Mouse (Mus musculus): ENCODE measurements around the gene Rab8a. TPM values are rescaled to one million over a fixed set of nuclear protein-coding genes. Genes with fewer than 3 reads are reported as not detected.

Rab8a gene
- polyA plus RNA-seq, 1 experiment from 2014 or later = 84.0 TPM

GRCm38 (mm10) chr8:72210222-72210621, 49.2 kb downstream of the Rab8a start:
- Histone ChIP-seq H3K27ac (replicated peaks) (no peak overlapping the region), H3K4me2 (replicated peaks; ENCODE audit: low read depth) (no peak overlapping the region), H3K36me3 (ENCODE audit: control insufficient read depth, insufficient read depth, low read length) (no peaks in the 10 kb centered on the region), H3K4me1 (replicated peaks; ENCODE audit: control insufficient read depth, insufficient read depth) (no peaks in the 10 kb centered on the region), H3K27me3 (ENCODE audit: control insufficient read depth, insufficient read depth, low read length) (no peaks in the 10 kb centered on the region), H3K9ac (ENCODE audit: low read length) (no peak overlapping the region), H3K9me3 (ENCODE audit: control insufficient read depth, low read length) (no peaks in the 10 kb centered on the region), H3K4me3 (ENCODE audit: low read depth, low read length) (no peak overlapping the region)
- 67% methylated on average over 4 of the region's 4 CpGs for WGBS
- peak; percentile 58 for ATAC-seq (ENCODE audit: low FRiP score, low TSS enrichment)
- peak; percentile 71 for DNase-seq (ENCODE audit: low spot score)
- TF ChIP-seq CTCF (IDR thresholded peaks at IDR 0.05; ENCODE audit: low read depth) (no peak), EP300 (optimal IDR thresholded peaks at IDR 0.05) (no peak)

- ATAC-seq (ENCODE audit: low FRiP score, low TSS enrichment) (no peak), DNase-seq (ENCODE audit: low spot score) (no peak)
- no peak overlapping the region for H3K4me3 ChIP-seq (ENCODE audit: low read depth, low read length)
- no peaks in the 10 kb centered on the region for H3K9me3 ChIP-seq (ENCODE audit: control insufficient read depth, low read length)
- H3K4me2 ChIP-seq (replicated peaks; ENCODE audit: low read depth) = no peak overlapping the region
- 0 out of 2 replicates have a peak, but pooled peaks have one; percentile 20 for TF ChIP-seq CTCF (IDR thresholded peaks at IDR 0.05; ENCODE audit: low read depth)
- TF ChIP-seq EP300 (optimal IDR thresholded peaks at IDR 0.05) = no peak
- H3K36me3 ChIP-seq (ENCODE audit: control insufficient read depth, insufficient read depth, low read length) = no peaks in the 10 kb centered on the region
- no peak overlapping the region for H3K9ac ChIP-seq (ENCODE audit: low read length)
- 58% methylated on average over 2 of the region's 2 CpGs for WGBS
- no peaks in the 10 kb centered on the region for H3K4me1 ChIP-seq (replicated peaks; ENCODE audit: control insufficient read depth, insufficient read depth)
- H3K27ac ChIP-seq (replicated peaks) = no peak overlapping the region
- H3K27me3 ChIP-seq (ENCODE audit: control insufficient read depth, insufficient read depth, low read length) = no peaks in the 10 kb centered on the region
Measured at GRCm38 (mm10) chr8:72210710-72211109, 49.7 kb downstream of the Rab8a start.

- 73% methylated on average over 1 of the region's 1 CpGs for WGBS
Measured at GRCm38 (mm10) chr8:72211846-72212245, 50.8 kb downstream of the Rab8a start.

GRCm38 (mm10) chr8:72212751-72213150, 51.8 kb downstream of the Rab8a start, which contains the start of gene Cib3:
TSS of gene Cib3 (minus strand) at chr8:72212837.
- H3K4me3 ChIP-seq (ENCODE audit: low read depth, low read length) = no peak within 1 kb of the TSS
- ATAC-seq (ENCODE audit: low FRiP score, low TSS enrichment) = no peak
- TF ChIP-seq EP300 (optimal IDR thresholded peaks at IDR 0.05) (no peak), CTCF (IDR thresholded peaks at IDR 0.05; ENCODE audit: low read depth) (no peak)
- H3K9me3 ChIP-seq (ENCODE audit: control insufficient read depth, low read length) = no peaks in the 10 kb centered on the region
- H3K27ac ChIP-seq (replicated peaks) = no peak within 1 kb of the TSS
- H3K36me3 ChIP-seq (ENCODE audit: control insufficient read depth, insufficient read depth, low read length) = no peaks in the 10 kb centered on the region
- H3K4me2 ChIP-seq (replicated peaks; ENCODE audit: low read depth) = no peak within 1 kb of the TSS
- no peaks in the 10 kb centered on the region for H3K27me3 ChIP-seq (ENCODE audit: control insufficient read depth, insufficient read depth, low read length)
- no peak for DNase-seq (ENCODE audit: low spot score)
- H3K4me1 ChIP-seq (replicated peaks; ENCODE audit: control insufficient read depth, insufficient read depth) = no peaks in the 10 kb centered on the region
- WGBS = 39% methylated on average over 4 of the region's 4 CpGs
- H3K9ac ChIP-seq (ENCODE audit: low read length) = no peak within 1 kb of the TSS

More at GRCm38 (mm10) chr8:72211846-72212245, 50.8 kb downstream of the Rab8a start:
- no peak overlapping the region for H3K4me2 ChIP-seq (replicated peaks; ENCODE audit: low read depth)
- no peak overlapping the region for H3K27ac ChIP-seq (replicated peaks)
- DNase-seq (ENCODE audit: low spot score) = no peak
- no peaks in the 10 kb centered on the region for H3K9me3 ChIP-seq (ENCODE audit: control insufficient read depth, low read length)
- no peak for ATAC-seq (ENCODE audit: low FRiP score, low TSS enrichment)
- no peak overlapping the region for H3K4me3 ChIP-seq (ENCODE audit: low read depth, low read length)
- H3K4me1 ChIP-seq (replicated peaks; ENCODE audit: control insufficient read depth, insufficient read depth) = no peaks in the 10 kb centered on the region
- no peak for TF ChIP-seq CTCF (IDR thresholded peaks at IDR 0.05; ENCODE audit: low read depth)
- TF ChIP-seq EP300 (optimal IDR thresholded peaks at IDR 0.05) = no peak
- no peaks in the 10 kb centered on the region for H3K27me3 ChIP-seq (ENCODE audit: control insufficient read depth, insufficient read depth, low read length)
- no peak overlapping the region for H3K9ac ChIP-seq (ENCODE audit: low read length)
- H3K36me3 ChIP-seq (ENCODE audit: control insufficient read depth, insufficient read depth, low read length) = no peaks in the 10 kb centered on the region

- H3K9ac ChIP-seq (ENCODE audit: low read length) = no peak within 1 kb of the TSS
- TF ChIP-seq CTCF (IDR thresholded peaks at IDR 0.05; ENCODE audit: low read depth) (no peak), EP300 (optimal IDR thresholded peaks at IDR 0.05) (no peak)
- ATAC-seq (ENCODE audit: low FRiP score, low TSS enrichment) = no peak
- H3K4me3 ChIP-seq (ENCODE audit: low read depth, low read length) = no peak within 1 kb of the TSS
- H3K27me3 ChIP-seq (ENCODE audit: control insufficient read depth, insufficient read depth, low read length) = no peaks in the 10 kb centered on the region
- no peak within 1 kb of the TSS for H3K4me2 ChIP-seq (replicated peaks; ENCODE audit: low read depth)
- WGBS = 74% methylated on average over 4 of the region's 4 CpGs
- no peak for DNase-seq (ENCODE audit: low spot score)
- no peaks in the 10 kb centered on the region for H3K4me1 ChIP-seq (replicated peaks; ENCODE audit: control insufficient read depth, insufficient read depth)
- no peak within 1 kb of the TSS for H3K27ac ChIP-seq (replicated peaks)
- no peaks in the 10 kb centered on the region for H3K9me3 ChIP-seq (ENCODE audit: control insufficient read depth, low read length)
- H3K36me3 ChIP-seq (ENCODE audit: control insufficient read depth, insufficient read depth, low read length) = no peaks in the 10 kb centered on the region
Measured at GRCm38 (mm10) chr8:72213536-72213935, 52.5 kb downstream of the Rab8a start, which contains the start of gene Gm11034. TSS of gene Gm11034 (minus strand) at chr8:72213636.

GRCm38 (mm10) chr8:72215060-72215459, 54.1 kb downstream of the Rab8a start:
- Histone ChIP-seq H3K9me3 (ENCODE audit: control insufficient read depth, low read length) (no peaks in the 10 kb centered on the region), H3K27me3 (ENCODE audit: control insufficient read depth, insufficient read depth, low read length) (no peaks in the 10 kb centered on the region), H3K4me2 (replicated peaks; ENCODE audit: low read depth) (no peak overlapping the region), H3K4me1 (replicated peaks; ENCODE audit: control insufficient read depth, insufficient read depth) (no peaks in the 10 kb centered on the region), H3K27ac (replicated peaks) (no peak overlapping the region), H3K9ac (ENCODE audit: low read length) (no peak overlapping the region), H3K4me3 (ENCODE audit: low read depth, low read length) (no peak overlapping the region), H3K36me3 (ENCODE audit: control insufficient read depth, insufficient read depth, low read length) (no peaks in the 10 kb centered on the region)
- 43% methylated on average over 2 of the region's 2 CpGs for WGBS
- TF ChIP-seq CTCF (IDR thresholded peaks at IDR 0.05; ENCODE audit: low read depth) = peak; percentile 79
- no peak for TF ChIP-seq EP300 (optimal IDR thresholded peaks at IDR 0.05)
- peak; percentile 71 for DNase-seq (ENCODE audit: low spot score)
- ATAC-seq (ENCODE audit: low FRiP score, low TSS enrichment) = peak; percentile 35; the same call in 1 of the 2 replicates
